Mouse (Mus musculus): ENCODE measurements around the gene Hcrt. TPM values are rescaled to one million over a fixed set of nuclear protein-coding genes. Genes with fewer than 3 reads are reported as not detected.

The Hcrt gene
- total and polyA plus RNA-seq, 3 experiments = not detected

DNA sequence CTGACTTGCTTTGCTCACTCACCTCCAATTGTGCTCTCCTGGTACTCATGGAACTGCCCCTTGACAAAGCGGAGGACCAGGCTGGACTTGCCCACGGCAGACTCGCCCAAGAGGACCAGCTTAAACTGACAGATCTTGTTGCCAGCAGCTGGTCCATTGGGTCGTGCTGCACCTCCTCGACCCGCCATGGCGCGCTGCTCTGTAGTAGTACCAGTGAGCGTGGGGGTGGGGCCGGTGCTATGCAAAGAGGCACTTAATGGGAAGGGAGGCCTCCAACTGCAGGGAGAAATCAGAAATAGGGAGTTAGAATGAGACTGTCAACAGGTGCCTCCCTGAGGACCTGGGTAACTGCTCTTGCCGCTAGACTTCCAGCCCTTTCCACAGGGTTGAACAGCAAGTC is 42.8 kb downstream of the Hcrt start:
- H3K27me3 ChIP-seq (ENCODE audit: insufficient read depth, low read length) = no peaks in the 10 kb centered on the region
- 0 out of 2 replicates have a peak overlapping the region, but pooled peaks have one; percentile 2 for H3K4me3 ChIP-seq (ENCODE audit: low read depth, low read length)
- DNase-seq (ENCODE audit: low spot score) = no peak
- H3K4me1 ChIP-seq (ENCODE audit: insufficient read depth, low read depth, low read length) = peaks cover 84% of the 10 kb centered on the region
- H3K9me3 ChIP-seq (replicated peaks) = no peaks in the 10 kb centered on the region
- H3K36me3 ChIP-seq (replicated peaks) = peaks cover 92% of the 10 kb centered on the region
- TF ChIP-seq CTCF (IDR thresholded peaks at IDR 0.05; ENCODE audit: low read depth, low read length) (no peak), POLR2AphosphoS5 (IDR thresholded peaks at IDR 0.05; ENCODE audit: insufficient replicate concordance, low read depth, low read length) (no peak), TAL1 (conservative IDR thresholded peaks at IDR 0.05; ENCODE audit: low read depth, low read length) (no peak), GATA1 (IDR thresholded peaks at IDR 0.05; ENCODE audit: borderline replicate concordance, low read length) (no peak), GATA2 (IDR thresholded peaks at IDR 0.05; ENCODE audit: borderline replicate concordance, low read depth, low read length) (no peak)
- ATAC-seq (ENCODE audit: extremely low read depth, insufficient number of reproducible peaks, low FRiP score, poor library complexity, severe bottlenecking) = no peak

DNA sequence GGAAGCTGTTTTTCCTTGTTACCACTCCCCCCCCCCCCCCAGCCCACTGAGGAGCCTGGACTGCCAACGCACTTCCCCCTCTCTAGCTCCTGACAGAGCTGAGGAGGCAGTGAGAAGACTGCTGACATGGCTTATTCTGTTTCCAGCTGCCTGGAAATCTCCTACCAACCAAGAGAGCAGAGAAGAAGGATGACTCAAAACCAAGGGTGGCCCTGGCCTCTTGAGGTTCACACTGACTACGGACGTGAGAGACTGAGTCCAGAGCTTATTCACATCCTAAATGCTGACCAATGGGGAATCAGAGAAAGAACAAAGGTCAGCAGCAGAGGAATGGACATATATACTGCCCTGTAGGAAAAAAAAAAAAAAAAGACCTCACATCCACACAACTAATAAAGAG is 43.4 kb downstream of the Hcrt start:
- Histone ChIP-seq H3K36me3 (replicated peaks) (peaks cover 92% of the 10 kb centered on the region), H3K27me3 (ENCODE audit: insufficient read depth, low read length) (no peaks in the 10 kb centered on the region), H3K4me3 (ENCODE audit: low read depth, low read length) (no peak overlapping the region), H3K9me3 (replicated peaks) (no peaks in the 10 kb centered on the region), H3K4me1 (ENCODE audit: insufficient read depth, low read depth, low read length) (peaks cover 83% of the 10 kb centered on the region)
- DNase-seq (ENCODE audit: low spot score) (no peak), ATAC-seq (ENCODE audit: extremely low read depth, insufficient number of reproducible peaks, low FRiP score, poor library complexity, severe bottlenecking) (no peak)
- no peak for TF ChIP-seq CTCF (IDR thresholded peaks at IDR 0.05; ENCODE audit: low read depth, low read length)
- TF ChIP-seq TAL1 (conservative IDR thresholded peaks at IDR 0.05; ENCODE audit: low read depth, low read length) = no peak
- no peak for TF ChIP-seq GATA2 (IDR thresholded peaks at IDR 0.05; ENCODE audit: borderline replicate concordance, low read depth, low read length)
- no peak for TF ChIP-seq GATA1 (IDR thresholded peaks at IDR 0.05; ENCODE audit: borderline replicate concordance, low read length)
- TF ChIP-seq POLR2AphosphoS5 (IDR thresholded peaks at IDR 0.05; ENCODE audit: insufficient replicate concordance, low read depth, low read length) = no peak

DNA sequence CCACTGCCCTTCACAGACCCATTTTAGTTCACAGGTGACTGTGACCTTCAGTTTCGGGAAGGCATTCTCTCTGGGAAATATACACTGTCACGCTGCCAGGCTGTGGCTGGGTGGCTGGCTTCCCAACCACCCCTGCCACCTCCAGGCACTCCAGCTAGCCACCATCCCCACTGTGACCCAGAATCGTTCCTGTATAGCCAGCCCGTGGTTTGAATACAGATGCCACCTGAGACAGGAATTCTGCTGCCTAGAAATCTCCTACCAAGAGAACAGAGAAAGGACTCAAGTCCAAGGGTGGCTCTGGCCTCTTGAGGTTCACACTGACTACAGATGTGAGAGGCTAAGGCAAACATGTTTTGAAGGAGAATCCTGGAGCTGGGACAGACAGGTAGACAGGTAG is 43.9 kb downstream of the Hcrt start:
- TF ChIP-seq POLR2AphosphoS5 (IDR thresholded peaks at IDR 0.05; ENCODE audit: insufficient replicate concordance, low read depth, low read length) (no peak), TAL1 (conservative IDR thresholded peaks at IDR 0.05; ENCODE audit: low read depth, low read length) (no peak), GATA1 (IDR thresholded peaks at IDR 0.05; ENCODE audit: borderline replicate concordance, low read length) (no peak), CTCF (IDR thresholded peaks at IDR 0.05; ENCODE audit: low read depth, low read length) (no peak), GATA2 (IDR thresholded peaks at IDR 0.05; ENCODE audit: borderline replicate concordance, low read depth, low read length) (no peak)
- H3K27me3 ChIP-seq (ENCODE audit: insufficient read depth, low read length) = no peaks in the 10 kb centered on the region
- H3K4me1 ChIP-seq (ENCODE audit: insufficient read depth, low read depth, low read length) = peaks cover 83% of the 10 kb centered on the region
- ATAC-seq (ENCODE audit: extremely low read depth, insufficient number of reproducible peaks, low FRiP score, poor library complexity, severe bottlenecking) (no peak), DNase-seq (ENCODE audit: low spot score) (no peak)
- H3K36me3 ChIP-seq (replicated peaks) = peaks cover 93% of the 10 kb centered on the region
- H3K4me3 ChIP-seq (ENCODE audit: low read depth, low read length) = no peak overlapping the region
- H3K9me3 ChIP-seq (replicated peaks) = no peaks in the 10 kb centered on the region

DNA sequence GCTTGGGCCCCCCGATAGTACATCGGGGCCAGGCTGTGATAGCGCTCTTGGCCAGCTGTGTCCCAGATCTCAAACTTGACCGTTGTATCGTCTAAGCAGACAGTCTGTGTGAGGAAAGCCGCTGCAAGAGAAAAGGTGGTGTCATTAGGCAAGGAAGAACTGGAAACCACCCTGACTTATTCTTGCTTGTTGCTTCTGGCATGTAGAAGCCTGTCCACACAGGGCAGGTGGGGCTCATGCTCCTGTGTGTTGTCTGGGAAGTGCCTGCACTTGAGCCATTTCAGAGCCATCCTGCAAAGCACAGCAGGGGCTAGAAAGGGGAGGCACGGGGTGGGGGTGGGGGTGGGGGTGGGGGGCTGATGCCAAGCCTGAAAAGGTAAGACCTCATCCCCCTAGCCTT is 44.3 kb downstream of the Hcrt start:
- peaks cover 85% of the 10 kb centered on the region for H3K4me1 ChIP-seq (ENCODE audit: insufficient read depth, low read depth, low read length)
- H3K4me3 ChIP-seq (ENCODE audit: low read depth, low read length) = no peak overlapping the region
- H3K27me3 ChIP-seq (ENCODE audit: insufficient read depth, low read length) = no peaks in the 10 kb centered on the region
- TF ChIP-seq POLR2AphosphoS5 (IDR thresholded peaks at IDR 0.05; ENCODE audit: insufficient replicate concordance, low read depth, low read length) (no peak), CTCF (IDR thresholded peaks at IDR 0.05; ENCODE audit: low read depth, low read length) (no peak), TAL1 (conservative IDR thresholded peaks at IDR 0.05; ENCODE audit: low read depth, low read length) (no peak), GATA1 (IDR thresholded peaks at IDR 0.05; ENCODE audit: borderline replicate concordance, low read length) (no peak), GATA2 (IDR thresholded peaks at IDR 0.05; ENCODE audit: borderline replicate concordance, low read depth, low read length) (no peak)
- no peaks in the 10 kb centered on the region for H3K9me3 ChIP-seq (replicated peaks)
- DNase-seq (ENCODE audit: low spot score) = no peak
- peaks cover 95% of the 10 kb centered on the region for H3K36me3 ChIP-seq (replicated peaks)
- no peak for ATAC-seq (ENCODE audit: extremely low read depth, insufficient number of reproducible peaks, low FRiP score, poor library complexity, severe bottlenecking)

DNA sequence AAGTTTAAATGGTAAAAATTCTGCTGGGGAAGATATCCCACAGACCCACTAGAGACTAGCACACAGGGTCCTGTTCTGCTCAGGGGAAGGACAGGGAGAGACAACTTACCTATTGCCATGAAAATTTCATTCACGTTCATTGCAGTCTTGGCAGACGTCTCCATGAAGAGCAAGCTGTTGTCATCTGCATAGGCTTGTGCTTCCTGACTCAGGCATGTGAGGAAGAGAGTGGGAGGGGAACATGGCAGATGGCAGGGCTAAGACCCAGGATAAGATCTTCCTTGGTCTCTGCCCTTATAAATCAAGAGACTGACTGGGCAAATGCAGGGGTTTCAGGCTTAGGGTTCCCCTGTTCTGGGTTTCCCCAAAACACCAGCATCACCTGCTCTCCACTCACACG is 46.1 kb downstream of the Hcrt start:
- Histone ChIP-seq H3K36me3 (replicated peaks) (peaks cover 83% of the 10 kb centered on the region), H3K4me1 (ENCODE audit: insufficient read depth, low read depth, low read length) (peaks cover 80% of the 10 kb centered on the region), H3K9me3 (replicated peaks) (no peaks in the 10 kb centered on the region), H3K4me3 (ENCODE audit: low read depth, low read length) (no peak overlapping the region), H3K27me3 (ENCODE audit: insufficient read depth, low read length) (no peaks in the 10 kb centered on the region)
- TF ChIP-seq POLR2AphosphoS5 (IDR thresholded peaks at IDR 0.05; ENCODE audit: insufficient replicate concordance, low read depth, low read length) = no peak
- no peak for TF ChIP-seq CTCF (IDR thresholded peaks at IDR 0.05; ENCODE audit: low read depth, low read length)
- ATAC-seq (ENCODE audit: extremely low read depth, insufficient number of reproducible peaks, low FRiP score, poor library complexity, severe bottlenecking) = no peak
- no peak for DNase-seq (ENCODE audit: low spot score)

DNA sequence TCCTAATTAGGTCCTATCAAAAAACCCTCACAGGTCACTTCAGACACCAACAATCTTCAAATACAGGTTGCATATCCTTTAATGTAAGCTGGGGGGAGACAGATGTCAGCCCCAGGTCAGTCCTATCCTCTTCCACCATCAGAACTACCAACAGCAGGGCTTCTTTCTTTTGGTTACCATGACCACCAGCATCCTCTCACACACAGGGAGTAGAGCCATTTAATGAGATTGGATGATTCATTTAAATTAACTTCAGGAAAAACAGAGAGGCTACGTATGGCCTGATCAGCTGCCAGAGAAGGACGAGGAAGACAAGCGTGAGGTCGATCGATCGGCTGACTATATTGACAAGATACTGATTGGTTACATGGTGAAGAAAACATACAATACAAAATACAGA is 47.8 kb downstream of the Hcrt start:
- no peaks in the 10 kb centered on the region for H3K27me3 ChIP-seq (ENCODE audit: insufficient read depth, low read length)
- no peak for TF ChIP-seq CTCF (IDR thresholded peaks at IDR 0.05; ENCODE audit: low read depth, low read length)
- TF ChIP-seq GATA1 (IDR thresholded peaks at IDR 0.05; ENCODE audit: borderline replicate concordance, low read length) = no peak
- TF ChIP-seq POLR2AphosphoS5 (IDR thresholded peaks at IDR 0.05; ENCODE audit: insufficient replicate concordance, low read depth, low read length) = no peak
- no peak for TF ChIP-seq GATA2 (IDR thresholded peaks at IDR 0.05; ENCODE audit: borderline replicate concordance, low read depth, low read length)
- TF ChIP-seq TAL1 (conservative IDR thresholded peaks at IDR 0.05; ENCODE audit: low read depth, low read length) = no peak
- ATAC-seq (ENCODE audit: extremely low read depth, insufficient number of reproducible peaks, low FRiP score, poor library complexity, severe bottlenecking) (no peak), DNase-seq (ENCODE audit: low spot score) (no peak)
- H3K9me3 ChIP-seq (replicated peaks) = no peaks in the 10 kb centered on the region
- peaks cover 74% of the 10 kb centered on the region for H3K4me1 ChIP-seq (ENCODE audit: insufficient read depth, low read depth, low read length)
- no peak overlapping the region for H3K4me3 ChIP-seq (ENCODE audit: low read depth, low read length)
- peaks cover 81% of the 10 kb centered on the region for H3K36me3 ChIP-seq (replicated peaks)

DNA sequence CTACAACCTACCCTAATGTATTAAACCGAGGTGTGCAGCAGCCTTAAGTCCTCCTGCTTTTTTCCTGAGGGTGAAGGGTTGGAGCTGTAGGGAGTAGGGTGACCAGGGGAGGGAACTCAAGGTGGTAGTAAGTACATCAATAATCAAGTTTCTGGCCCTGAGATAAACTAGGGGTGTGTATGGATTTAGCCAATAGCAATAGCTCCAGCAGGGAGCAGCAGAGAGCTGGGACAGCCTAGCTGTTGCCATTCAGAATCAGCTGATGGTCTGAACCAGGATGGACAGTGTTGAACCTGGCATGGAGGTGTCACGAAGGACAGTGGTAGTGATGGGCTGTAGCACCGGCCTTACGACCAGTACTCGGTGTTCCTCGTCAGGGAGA is 48.2 kb downstream of the Hcrt start:
- TF ChIP-seq CTCF (IDR thresholded peaks at IDR 0.05; ENCODE audit: low read depth, low read length) (peak; percentile 75), POLR2AphosphoS5 (IDR thresholded peaks at IDR 0.05; ENCODE audit: insufficient replicate concordance, low read depth, low read length) (no peak), GATA1 (IDR thresholded peaks at IDR 0.05; ENCODE audit: borderline replicate concordance, low read length) (no peak), GATA2 (IDR thresholded peaks at IDR 0.05; ENCODE audit: borderline replicate concordance, low read depth, low read length) (no peak), TAL1 (conservative IDR thresholded peaks at IDR 0.05; ENCODE audit: low read depth, low read length) (no peak)
- H3K4me3 ChIP-seq (ENCODE audit: low read depth, low read length) = peak overlapping the region; percentile 70; the same call in 1 of the 2 replicates

More for the DNA sequence above, 48.2 kb downstream of the Hcrt start:
- peak; percentile 71 for DNase-seq (ENCODE audit: low spot score)
- no peak for ATAC-seq (ENCODE audit: extremely low read depth, insufficient number of reproducible peaks, low FRiP score, poor library complexity, severe bottlenecking)
- Histone ChIP-seq H3K27me3 (ENCODE audit: insufficient read depth, low read length) (no peaks in the 10 kb centered on the region), H3K4me1 (ENCODE audit: insufficient read depth, low read depth, low read length) (peaks cover 70% of the 10 kb centered on the region), H3K36me3 (replicated peaks) (peaks cover 81% of the 10 kb centered on the region), H3K9me3 (replicated peaks) (no peaks in the 10 kb centered on the region)

Measured in G1E (cell line).